Mouse (Mus musculus) embryonic facial prominence, embryonic 13.5 days (tissue): ENCODE data around the gene Disc1. TPM values are rescaled to one million over a fixed set of nuclear protein-coding genes. Genes with fewer than 3 reads are reported as not detected.
A peak's percentile ranks its signal among the peaks of the same experiment; 100 is the strongest.

Experiments
- ATAC-seq: fragments of 200-750 bp; cut with Nextera tagmentation; 2 replicates; pipeline ENCODE4 v1.8.0; 2017; ENCODE audit warnings: low read depth; ENCODE audit not compliant: insufficient number of reproducible peaks, insufficient read depth, low FRiP score, low TSS enrichment
- H3K27ac ChIP-seq: fragments of 300-500 bp; sonication (generic); 2 replicates; pipeline ENCODE4 v1.5.1; 2015; ENCODE audit warnings: moderate library complexity, mild to moderate bottlenecking, inconsistent platforms
- H3K27me3 ChIP-seq: fragments of 300-500 bp; sonication (generic); 2 replicates; pipeline ENCODE4 v1.6.1; 2015; ENCODE audit warnings: mild to moderate bottlenecking, inconsistent platforms
- H3K36me3 ChIP-seq: fragments of 300-500 bp; sonication (generic); 2 replicates; pipeline ENCODE4 v1.6.1; 2015; ENCODE audit warnings: mild to moderate bottlenecking, inconsistent platforms
- H3K4me1 ChIP-seq: fragments of 300-500 bp; sonication (generic); 2 replicates; pipeline ENCODE4 v1.6.1; 2015; ENCODE audit warnings: inconsistent platforms
- H3K4me2 ChIP-seq: fragments of 300-500 bp; sonication (generic); 2 replicates; pipeline ENCODE4 v1.6.1; 2015; ENCODE audit warnings: moderate library complexity, mild to moderate bottlenecking, inconsistent platforms
- H3K4me3 ChIP-seq: fragments of 300-500 bp; sonication (generic); 2 replicates; pipeline ENCODE4 v1.5.1; 2015; ENCODE audit warnings: mild to moderate bottlenecking, inconsistent platforms
- H3K9ac ChIP-seq: fragments of 300-500 bp; sonication (generic); 2 replicates; pipeline ENCODE4 v1.6.1; 2015; ENCODE audit warnings: mild to moderate bottlenecking, inconsistent platforms
- H3K9me3 ChIP-seq: fragments of 300-500 bp; sonication (generic); 2 replicates; pipeline ENCODE4 v1.6.1; 2016; ENCODE audit warnings: inconsistent platforms
- WGBS: fragments of 180-500 bp; shearing (Covaris S2); methylation state at CpG from one replicate; pipeline ENCODE4 v1.1.7; 2015; ENCODE audit warnings: mixed read lengths; 5-methylcytosine and 5-hydroxymethylcytosine counted together
- polyA plus RNA-seq: library from polyadenylated mRNA; unstranded; fragments of >200 nt; fragmentation: Nextera tagmentation; extraction: Ambion mirVana; gene quantifications from 2 replicates; pipeline ENCODE4 v1.2.1, GENCODE M21; 2015

Disc1 gene
- polyA plus RNA-seq, 1 experiment from 2014 or later: 3.3 TPM

- no peaks in the 10 kb centered on the region for H3K27me3 ChIP-seq
- no peaks in the 10 kb centered on the region for H3K9me3 ChIP-seq
- peaks cover 8% of the 10 kb centered on the region; the same call in 1 of the 2 replicates for H3K4me1 ChIP-seq
- H3K4me2 ChIP-seq: peak overlapping the region; percentile 22; the same call in 1 of the 2 replicates
- WGBS: 65% methylated on average over 21 of the region's 21 CpGs
- ATAC-seq: no peak
- H3K9ac ChIP-seq: no peak overlapping the region
- H3K27ac ChIP-seq: 0 out of 2 replicates have a peak overlapping the region, but pooled peaks have one; percentile 7
- H3K4me3 ChIP-seq: no peak overlapping the region
- H3K36me3 ChIP-seq: no peaks in the 10 kb centered on the region
These were observed 37.1 kb downstream of the Disc1 start for GRCm38 (mm10) chr8:125090889-125091740.

- no peak overlapping the region for H3K4me3 ChIP-seq
- H3K27ac ChIP-seq: no peak overlapping the region
- peaks cover 4% of the 10 kb centered on the region; the same call in 1 of the 2 replicates for H3K4me1 ChIP-seq
- H3K9ac ChIP-seq: no peak overlapping the region
- no peaks in the 10 kb centered on the region for H3K9me3 ChIP-seq
- no peaks in the 10 kb centered on the region for H3K27me3 ChIP-seq
- 84% methylated on average over 3 of the region's 3 CpGs for WGBS
- H3K36me3 ChIP-seq: no peaks in the 10 kb centered on the region
- ATAC-seq: no peak
- no peak overlapping the region for H3K4me2 ChIP-seq
These were observed 43.1 kb downstream of the Disc1 start for GRCm38 (mm10) chr8:125097140-125097539.

- H3K9me3 ChIP-seq: no peaks in the 10 kb centered on the region
- H3K4me1 ChIP-seq: peaks cover 4% of the 10 kb centered on the region; the same call in 1 of the 2 replicates
- H3K4me3 ChIP-seq: no peak overlapping the region
- H3K36me3 ChIP-seq: no peaks in the 10 kb centered on the region
- H3K4me2 ChIP-seq: no peak overlapping the region
- H3K27ac ChIP-seq: no peak overlapping the region
- no peak for ATAC-seq
- H3K27me3 ChIP-seq: no peaks in the 10 kb centered on the region
- H3K9ac ChIP-seq: no peak overlapping the region
- 41% methylated on average over 5 of the region's 5 CpGs for WGBS
These were observed 44.1 kb downstream of the Disc1 start for GRCm38 (mm10) chr8:125098050-125098449.

GRCm38 (mm10) chr8:125102303-125102702, 48.3 kb downstream of the Disc1 start:
- no peak overlapping the region for H3K4me2 ChIP-seq
- no peaks in the 10 kb centered on the region for H3K27me3 ChIP-seq
- H3K36me3 ChIP-seq: no peaks in the 10 kb centered on the region
- peaks cover 4% of the 10 kb centered on the region; the same call in 1 of the 2 replicates for H3K4me1 ChIP-seq
- H3K9me3 ChIP-seq: no peaks in the 10 kb centered on the region
- 72% methylated on average over 13 of the region's 13 CpGs for WGBS
- no peak overlapping the region for H3K4me3 ChIP-seq
- no peak overlapping the region for H3K27ac ChIP-seq
- no peak overlapping the region for H3K9ac ChIP-seq
- no peak for ATAC-seq

- Histone ChIP-seq H3K4me2 (no peak overlapping the region), H3K4me3 (no peak overlapping the region), H3K9me3 (no peaks in the 10 kb centered on the region), H3K4me1 (no peaks in the 10 kb centered on the region), H3K36me3 (no peaks in the 10 kb centered on the region), H3K27me3 (no peaks in the 10 kb centered on the region), H3K27ac (no peak overlapping the region), H3K9ac (no peak overlapping the region)
- no peak for ATAC-seq
- WGBS: 55% methylated on average over 9 of the region's 9 CpGs
These were observed 59.2 kb downstream of the Disc1 start for GRCm38 (mm10) chr8:125113171-125113570.

- no peaks in the 10 kb centered on the region for H3K4me1 ChIP-seq
- no peak overlapping the region for H3K4me3 ChIP-seq
- H3K4me2 ChIP-seq: no peak overlapping the region
- no peaks in the 10 kb centered on the region for H3K9me3 ChIP-seq
- H3K9ac ChIP-seq: no peak overlapping the region
- 69% methylated on average over 3 of the region's 3 CpGs for WGBS
- no peaks in the 10 kb centered on the region for H3K36me3 ChIP-seq
- ATAC-seq: no peak
- no peak overlapping the region for H3K27ac ChIP-seq
- H3K27me3 ChIP-seq: 0 out of 2 replicates have a peak, but pooled peaks cover 4% of the 10 kb centered on the region
These were observed 59.8 kb downstream of the Disc1 start for GRCm38 (mm10) chr8:125113831-125114230.

GRCm38 (mm10) chr8:125115321-125115720, 61.3 kb downstream of the Disc1 start:
- 83% methylated on average over 5 of the region's 5 CpGs for WGBS
- H3K9ac ChIP-seq: no peak overlapping the region

GRCm38 (mm10) chr8:125116616-125117015, 62.6 kb downstream of the Disc1 start:
- H3K9me3 ChIP-seq: no peaks in the 10 kb centered on the region
- no peak overlapping the region for H3K4me3 ChIP-seq
- WGBS: 18% methylated on average over 2 of the region's 2 CpGs
- no peak for ATAC-seq
- no peak overlapping the region for H3K9ac ChIP-seq
- 0 out of 2 replicates have a peak, but pooled peaks cover 4% of the 10 kb centered on the region for H3K27me3 ChIP-seq
- H3K27ac ChIP-seq: no peak overlapping the region
- no peaks in the 10 kb centered on the region for H3K36me3 ChIP-seq
- H3K4me2 ChIP-seq: no peak overlapping the region
- H3K4me1 ChIP-seq: no peaks in the 10 kb centered on the region

More at GRCm38 (mm10) chr8:125115321-125115720, 61.3 kb downstream of the Disc1 start:
- Histone ChIP-seq H3K27me3 (0 out of 2 replicates have a peak, but pooled peaks cover 4% of the 10 kb centered on the region), H3K4me3 (no peak overlapping the region), H3K4me1 (no peaks in the 10 kb centered on the region), H3K27ac (no peak overlapping the region), H3K4me2 (no peak overlapping the region), H3K36me3 (no peaks in the 10 kb centered on the region), H3K9me3 (no peaks in the 10 kb centered on the region)
- ATAC-seq: no peak

- Histone ChIP-seq H3K27me3 (0 out of 2 replicates have a peak, but pooled peaks cover 6% of the 10 kb centered on the region), H3K9me3 (no peaks in the 10 kb centered on the region), H3K4me3 (no peak overlapping the region), H3K9ac (no peak overlapping the region), H3K27ac (no peak overlapping the region), H3K36me3 (no peaks in the 10 kb centered on the region), H3K4me2 (no peak overlapping the region), H3K4me1 (peaks cover 9% of the 10 kb centered on the region; the same call in 1 of the 2 replicates)
- no peak for ATAC-seq
- 68% methylated on average over 4 of the region's 4 CpGs for WGBS
These were observed 72.5 kb downstream of the Disc1 start for GRCm38 (mm10) chr8:125126482-125126881.

- ATAC-seq: no peak
- 83% methylated on average over 7 of the region's 7 CpGs for WGBS
- Histone ChIP-seq H3K36me3 (no peaks in the 10 kb centered on the region), H3K27me3 (0 out of 2 replicates have a peak, but pooled peaks cover 3% of the 10 kb centered on the region), H3K9ac (no peak overlapping the region), H3K4me1 (peaks cover 9% of the 10 kb centered on the region; the same call in 1 of the 2 replicates), H3K9me3 (no peaks in the 10 kb centered on the region), H3K4me2 (no peak overlapping the region), H3K27ac (no peak overlapping the region), H3K4me3 (no peak overlapping the region)
These were observed 73.6 kb downstream of the Disc1 start for GRCm38 (mm10) chr8:125127621-125128020.

- H3K9ac ChIP-seq: no peak overlapping the region
- H3K27me3 ChIP-seq: 0 out of 2 replicates have a peak, but pooled peaks cover 3% of the 10 kb centered on the region
- 26% methylated on average over 6 of the region's 6 CpGs for WGBS
- no peak overlapping the region for H3K4me3 ChIP-seq
- H3K4me2 ChIP-seq: no peak overlapping the region
- peaks cover 9% of the 10 kb centered on the region; the same call in 1 of the 2 replicates for H3K4me1 ChIP-seq
- no peak overlapping the region for H3K27ac ChIP-seq
- H3K9me3 ChIP-seq: no peaks in the 10 kb centered on the region
- ATAC-seq: no peak
- H3K36me3 ChIP-seq: no peaks in the 10 kb centered on the region
These were observed 74.3 kb downstream of the Disc1 start for GRCm38 (mm10) chr8:125128305-125128704.

- H3K9me3 ChIP-seq: no peaks in the 10 kb centered on the region
- no peak for ATAC-seq
- H3K27me3 ChIP-seq: peaks cover 19% of the 10 kb centered on the region
- WGBS: 70% methylated on average over 6 of the region's 6 CpGs
- H3K9ac ChIP-seq: no peak overlapping the region
- H3K4me1 ChIP-seq: peaks cover 21% of the 10 kb centered on the region
- H3K27ac ChIP-seq: no peak overlapping the region
- no peak overlapping the region for H3K4me2 ChIP-seq
- no peak overlapping the region for H3K4me3 ChIP-seq
- no peaks in the 10 kb centered on the region for H3K36me3 ChIP-seq
These were observed 76.8 kb downstream of the Disc1 start for GRCm38 (mm10) chr8:125130835-125131234.
